Mouse (Mus musculus): ENCODE results near the gene Cmtm8. TPM values are rescaled to one million over a fixed set of nuclear protein-coding genes. Genes with fewer than 3 reads are reported as not detected.

The Cmtm8 gene
- polyA plus RNA-seq, 1 experiment from 2014 or later, result 39.6 TPM

Other genes with a start within 250 kb of the Cmtm8 start
- gene Cnot10, start 204.0 kb downstream of the Cmtm8 start, polyA plus RNA-seq (2015; fragmentation: Nextera tagmentation; extraction: Ambion mirVana), result 73.9 and 74.3 TPM in 2 replicates
- 45.7 and 61.2 TPM in 2 replicates for gene Dync1li1, start 155.4 kb downstream of the Cmtm8 start, polyA plus RNA-seq (2015; fragmentation: Nextera tagmentation; extraction: Ambion mirVana)
- 67.0 and 73.5 TPM in 2 replicates for gene Cmtm6, start 113.0 kb downstream of the Cmtm8 start, polyA plus RNA-seq (2015; fragmentation: Nextera tagmentation; extraction: Ambion mirVana)
- gene Cmtm7, start 62.3 kb downstream of the Cmtm8 start, polyA plus RNA-seq (2015; fragmentation: Nextera tagmentation; extraction: Ambion mirVana), result 111 and 117 TPM in 2 replicates
- gene Gpd1l, start 89.8 kb upstream of the Cmtm8 start, polyA plus RNA-seq (2015; fragmentation: Nextera tagmentation; extraction: Ambion mirVana), result 20.8 and 22.9 TPM in 2 replicates
- 2.8 and 3.1 TPM in 2 replicates for gene Osbpl10, start 134.4 kb upstream of the Cmtm8 start, polyA plus RNA-seq (2015; fragmentation: Nextera tagmentation; extraction: Ambion mirVana)
- gene Rps27rt, start 138.6 kb upstream of the Cmtm8 start, polyA plus RNA-seq (2015; fragmentation: Nextera tagmentation; extraction: Ambion mirVana), result 241 and 422 TPM in 2 replicates